Mouse (Mus musculus) large intestine, adult 2 months (tissue): Measurements from ENCODE around the gene Cldn14. TPM values are rescaled to one million over a fixed set of nuclear protein-coding genes. Genes with fewer than 3 reads are reported as not detected.
"Not testable (repeated sequence)": the region's sequence is repeated elsewhere in the genome, so short reads cannot be mapped to it uniquely, and the experiment has no call there.

Experiments used
- DNase-seq: peaks from one replicate; pipeline ENCODE4 v3.0.0-alpha.2; 2012; ENCODE audit warnings: low read depth, low spot score
- WGBS: fragments of 180-500 bp; shearing (Covaris S2); methylation state at CpG from one replicate; pipeline ENCODE4 v1.1.7; 2018; 5-methylcytosine and 5-hydroxymethylcytosine counted together
- polyA plus RNA-seq: library from polyadenylated mRNA; depleted of rRNA; stranded (reverse); fragments of >200 nt; gene quantifications from 2 replicates; pipeline ENCODE4 v1.2.3, GENCODE M21; 2012

Gene Cldn14
- polyA plus RNA-seq, 1 experiment = 0.66 TPM

- WGBS = 79% methylated on average over 3 of the region's 3 CpGs
- no peak for DNase-seq
Observed at GRCm38 (mm10) chr16:94010633-94011032, 2.0 kb upstream of the Cldn14 start.

DNA sequence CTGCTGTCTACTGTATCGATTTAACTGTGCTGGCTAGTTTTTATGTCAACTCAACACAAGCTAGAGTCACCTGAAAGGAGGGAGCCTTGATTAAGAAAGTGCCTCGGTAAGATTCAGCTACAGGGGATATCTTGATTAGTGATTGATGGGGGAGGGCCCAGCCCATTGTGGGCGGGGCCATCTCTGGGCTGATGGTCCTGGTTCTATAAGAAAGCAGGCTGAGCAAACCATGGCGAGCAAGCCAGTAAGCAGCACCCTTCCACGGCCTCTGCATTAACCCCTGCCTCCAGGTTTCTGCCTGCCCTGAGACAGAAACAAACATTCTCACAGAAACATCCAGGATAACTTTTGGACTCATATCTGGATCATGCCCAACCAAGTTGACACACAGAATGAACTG lies 1.5 kb upstream of the Cldn14 start:
- no peak for DNase-seq
- WGBS = 82% methylated on average over 5 of the region's 5 CpGs

DNA sequence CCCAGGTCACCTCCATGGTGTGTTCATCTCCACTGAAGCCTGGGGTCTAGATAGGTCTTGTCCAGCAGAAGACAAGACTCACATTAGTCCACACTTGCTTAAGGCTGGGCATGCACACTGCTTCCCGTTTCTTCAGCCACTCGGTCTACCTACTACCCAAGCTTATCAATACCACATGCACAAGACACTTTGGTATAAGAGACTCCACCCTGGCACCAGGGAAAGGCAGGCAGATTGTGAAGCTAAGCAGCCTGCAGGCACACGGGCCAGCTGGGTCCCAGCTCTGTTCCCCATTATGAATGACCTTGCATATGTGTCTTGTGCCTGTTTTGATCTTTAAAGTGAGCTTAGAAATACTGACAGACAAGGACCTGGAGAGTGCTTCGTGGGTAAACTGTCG lies 719 bp upstream of the Cldn14 start:
- no peak for DNase-seq
- WGBS = 56% methylated on average over 5 of the region's 5 CpGs

DNA sequence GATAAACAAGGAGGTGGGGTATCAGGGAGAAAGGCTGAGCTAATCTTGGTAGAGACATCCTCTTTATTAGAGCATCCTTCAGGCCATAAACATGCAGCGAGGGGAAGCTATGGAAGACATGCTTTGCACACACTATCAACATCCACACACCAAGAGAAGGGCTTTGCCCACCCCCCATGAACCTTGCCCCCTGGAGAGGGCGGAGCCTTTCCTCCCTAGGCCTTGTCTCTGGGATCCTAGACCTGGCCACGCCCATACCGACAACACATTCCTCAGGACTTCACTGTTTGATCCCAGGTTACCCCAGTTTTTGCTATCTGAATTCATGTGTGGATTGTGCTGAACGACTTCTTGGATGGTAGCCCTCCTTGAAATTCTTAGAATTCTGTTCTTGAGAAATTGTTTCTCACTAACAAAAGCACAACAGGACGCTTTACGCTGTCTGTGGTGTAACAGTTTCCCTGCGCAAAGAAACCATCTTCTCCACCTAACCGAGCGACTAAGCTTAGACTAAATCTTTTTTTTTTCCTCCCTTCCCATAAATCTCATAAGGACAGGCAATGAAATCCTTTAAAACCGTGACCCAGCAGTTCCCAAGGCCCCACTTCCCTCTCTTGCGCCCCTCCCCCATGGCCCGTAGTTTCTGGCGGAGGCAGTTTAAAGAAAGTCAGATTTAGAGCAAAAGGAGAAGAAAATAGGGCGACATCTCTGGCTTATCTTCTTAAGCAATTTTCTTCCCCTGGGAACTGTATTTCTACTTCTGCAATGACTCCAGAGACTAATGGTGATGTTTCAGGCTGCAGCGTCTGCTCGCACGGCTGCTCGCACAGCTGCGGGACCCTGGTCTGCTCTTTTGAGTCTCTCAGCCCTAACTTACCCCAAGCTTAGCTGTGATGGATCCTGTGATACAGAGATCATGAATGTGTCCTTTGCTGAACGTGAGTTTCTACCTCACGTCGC lies 1.7 kb downstream of the Cldn14 start:
- WGBS = 70% methylated on average over 23 of the region's 23 CpGs
- no peak for DNase-seq

GRCm38 (mm10) chr16:94003478-94003877 lies 5.2 kb downstream of the Cldn14 start:
- no peak for DNase-seq
- WGBS = 92% methylated on average over 6 of the region's 6 CpGs

DNA sequence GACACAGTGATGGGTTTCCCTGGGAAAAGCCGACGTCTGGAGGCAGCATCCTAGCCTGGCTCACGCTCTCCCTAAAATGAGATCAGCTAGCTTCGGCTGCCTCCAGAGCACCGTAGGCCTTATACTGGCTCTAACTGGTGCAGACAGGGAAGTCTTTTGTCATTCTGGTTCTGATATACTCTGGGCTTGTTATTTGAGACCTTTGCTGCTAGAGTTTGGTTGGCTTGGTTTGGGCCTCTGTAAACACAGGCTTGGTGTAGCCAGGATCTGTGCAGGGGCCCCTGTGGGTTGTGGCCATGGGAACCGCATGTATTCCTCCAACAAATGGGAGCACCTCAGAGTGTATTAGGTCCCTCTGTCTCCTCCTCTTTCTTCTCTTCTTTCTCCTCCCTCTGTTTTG lies 7.3 kb downstream of the Cldn14 start:
- no peak for DNase-seq
- 76% methylated on average over 6 of the region's 6 CpGs for WGBS

GRCm38 (mm10) chr16:93998895-93999294 lies 9.7 kb downstream of the Cldn14 start:
- DNase-seq = no peak
- WGBS = 37% methylated on average over 5 of the region's 5 CpGs

GRCm38 (mm10) chr16:93983576-93983975 lies 25.1 kb downstream of the Cldn14 start:
- DNase-seq = no peak

GRCm38 (mm10) chr16:93982341-93982740 lies 26.3 kb downstream of the Cldn14 start:
- no peak for DNase-seq
- 84% methylated on average over 11 of the region's 11 CpGs for WGBS

More at GRCm38 (mm10) chr16:93983576-93983975, 25.1 kb downstream of the Cldn14 start:
- 63% methylated on average over 9 of the region's 9 CpGs for WGBS

GRCm38 (mm10) chr16:93981190-93981841 lies 27.3 kb downstream of the Cldn14 start:
- 80% methylated on average over 15 of the region's 15 CpGs for WGBS
- DNase-seq = no peak

DNA sequence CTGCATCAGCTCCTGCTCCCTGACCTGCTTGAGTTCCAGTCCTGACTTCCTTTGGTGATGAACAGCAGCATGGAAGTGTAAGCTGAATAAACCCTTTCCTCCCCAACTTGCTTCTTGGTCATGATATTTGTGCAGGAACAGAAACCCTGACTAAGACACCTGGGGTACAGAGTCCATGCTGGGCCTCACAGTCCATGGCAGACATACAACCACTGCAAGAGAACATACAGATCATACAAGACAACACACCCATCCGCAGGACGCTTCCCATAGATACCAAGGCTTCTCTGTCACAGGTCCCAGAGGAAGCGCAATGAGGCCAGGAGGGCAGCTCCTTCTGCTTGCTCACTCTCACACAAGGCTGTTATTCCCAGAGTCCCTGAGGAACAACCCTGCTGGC lies 28.3 kb downstream of the Cldn14 start:
- 84% methylated on average over 3 of the region's 3 CpGs for WGBS
- not testable (repeated sequence) for DNase-seq

- WGBS = 37% methylated on average over 2 of the region's 2 CpGs
Observed at GRCm38 (mm10) chr16:93979316-93979715, 29.3 kb downstream of the Cldn14 start.

GRCm38 (mm10) chr16:93977587-93977986 lies 31.1 kb downstream of the Cldn14 start:
- DNase-seq = no peak
- WGBS = 85% methylated on average over 6 of the region's 6 CpGs

More at GRCm38 (mm10) chr16:93979316-93979715, 29.3 kb downstream of the Cldn14 start:
- DNase-seq = no peak

GRCm38 (mm10) chr16:93976907-93977306 lies 31.7 kb downstream of the Cldn14 start:
- WGBS = 39% methylated on average over 3 of the region's 3 CpGs
- no peak for DNase-seq

GRCm38 (mm10) chr16:93975430-93975829 lies 33.2 kb downstream of the Cldn14 start:
- DNase-seq = no peak

GRCm38 (mm10) chr16:93974278-93974677 lies 34.4 kb downstream of the Cldn14 start:
- no peak for DNase-seq
- 59% methylated on average over 8 of the region's 8 CpGs for WGBS

More at GRCm38 (mm10) chr16:93975430-93975829, 33.2 kb downstream of the Cldn14 start:
- 83% methylated on average over 12 of the region's 12 CpGs for WGBS

- no peak for DNase-seq
- 54% methylated on average over 4 of the region's 5 CpGs for WGBS
Observed at GRCm38 (mm10) chr16:93973554-93973953, 35.1 kb downstream of the Cldn14 start.

DNA sequence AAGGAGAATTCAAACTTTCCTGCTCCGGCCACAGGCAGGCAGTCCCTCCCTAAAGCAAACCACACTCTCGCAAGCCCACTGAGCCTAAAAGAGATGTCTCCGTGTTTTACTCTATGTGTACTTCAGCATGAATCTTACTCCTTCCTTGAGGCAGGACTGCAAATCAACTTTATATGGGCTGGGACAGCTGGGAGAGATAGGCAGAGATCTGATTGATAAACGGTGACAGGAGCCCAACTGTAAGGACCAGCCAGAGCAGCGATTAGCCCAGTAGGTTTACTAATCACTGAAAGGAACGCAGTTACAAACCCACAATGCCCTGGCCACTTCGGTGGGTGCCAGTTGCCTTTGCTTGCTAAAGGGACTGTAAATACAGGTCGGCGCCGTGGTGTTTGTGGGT lies 35.5 kb downstream of the Cldn14 start:
- no peak for DNase-seq
- WGBS = 33% methylated on average over 10 of the region's 10 CpGs

- 86% methylated on average over 11 of the region's 11 CpGs for WGBS
- DNase-seq = no peak
Observed at GRCm38 (mm10) chr16:93971046-93971445, 37.6 kb downstream of the Cldn14 start.

DNA sequence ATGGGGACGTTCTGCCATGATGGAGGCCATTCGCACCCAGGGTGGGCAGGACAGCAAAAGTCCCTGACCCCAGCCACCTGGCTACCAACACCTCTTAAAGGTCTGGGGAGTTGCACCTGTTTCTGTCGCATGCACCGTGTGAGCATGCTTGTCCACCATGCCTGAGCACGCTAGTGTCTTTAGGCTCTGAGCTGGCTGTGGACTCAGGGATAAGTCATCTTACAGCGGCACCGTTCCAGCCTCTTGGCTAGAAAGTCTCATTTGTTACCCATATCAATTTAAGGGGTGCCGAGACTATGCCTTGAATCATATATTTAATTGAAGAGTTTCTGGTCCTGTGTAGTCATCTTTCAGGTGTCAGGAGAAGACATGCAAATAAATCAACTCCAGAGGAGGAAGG lies 40.7 kb downstream of the Cldn14 start:
- DNase-seq = no peak
- WGBS = 93% methylated on average over 8 of the region's 8 CpGs

DNA sequence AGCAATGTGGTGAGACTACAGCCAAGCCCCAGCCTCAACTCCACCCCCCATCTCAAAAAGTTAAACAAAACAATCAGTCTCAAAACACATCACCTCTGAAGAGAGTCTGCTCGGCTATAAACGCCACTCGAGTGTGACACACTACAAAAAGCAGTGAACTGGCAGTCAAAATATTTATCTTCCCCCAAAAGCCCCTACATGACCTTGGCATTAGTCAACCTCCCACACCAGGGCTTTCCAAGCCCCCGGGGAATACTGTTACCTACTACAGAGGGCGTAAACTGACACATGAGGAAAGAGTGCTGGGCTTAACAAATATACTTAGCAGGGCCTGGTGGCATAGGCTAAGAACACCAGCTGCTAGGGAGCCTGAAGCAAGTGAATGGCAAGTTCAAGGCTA lies 46.4 kb downstream of the Cldn14 start:
- 65% methylated on average over 5 of the region's 5 CpGs for WGBS
- DNase-seq = no peak
